Mouse (Mus musculus) midbrain, postnatal 0 days (tissue): ENCODE measurements at regions not wholly inside any gene's neighbourhood (a gene's known extent, or its start where the extent isn't known, plus 50 kb on each side); places are given as distances from the start of the nearest gene placed in this dataset.

Source experiments
- ATAC-seq: fragments of 200-750 bp; cut with Nextera tagmentation; 2 replicates; pipeline ENCODE4 v1.8.0; 2017; ENCODE audit warnings: moderate number of reproducible peaks, mild to moderate bottlenecking, moderate TSS enrichment, moderate library complexity; ENCODE audit not compliant: low FRiP score
- DNase-seq: peaks from one replicate; pipeline ENCODE4 v3.0.0-alpha.2; 2015; ENCODE audit warnings: low spot score
- H3K27ac ChIP-seq: fragments of 300-500 bp; sonication (generic); 2 replicates; pipeline ENCODE4 v1.5.1; 2014; ENCODE audit warnings: low read depth, mild to moderate bottlenecking, low read length, mixed read lengths
- H3K27me3 ChIP-seq: fragments of 300-500 bp; sonication (generic); 2 replicates; pipeline ENCODE4 v1.6.1; 2014; ENCODE audit warnings: low read length, control low read depth, mixed read lengths; ENCODE audit not compliant: insufficient read depth
- H3K36me3 ChIP-seq: fragments of 300-500 bp; sonication (generic); 2 replicates; pipeline ENCODE4 v1.6.1; 2014; ENCODE audit warnings: low read length, control low read depth, mixed read lengths; ENCODE audit not compliant: insufficient read depth
- H3K4me1 ChIP-seq: fragments of 300-500 bp; sonication (generic); 2 replicates; pipeline ENCODE4 v1.6.1; 2014; ENCODE audit warnings: mild to moderate bottlenecking, control low read depth, antibody characterized with exemption, low read length, mixed read lengths; ENCODE audit not compliant: insufficient read depth
- H3K4me2 ChIP-seq: fragments of 300-500 bp; sonication (generic); 2 replicates; pipeline ENCODE4 v1.6.1; 2014; ENCODE audit warnings: low read depth, mild to moderate bottlenecking, low read length, mixed read lengths; ENCODE audit not compliant: poor library complexity, severe bottlenecking
- H3K4me3 ChIP-seq: fragments of 300-500 bp; sonication (generic); 2 replicates; pipeline ENCODE4 v1.5.1; 2014; ENCODE audit warnings: low read depth, mild to moderate bottlenecking, low read length, moderate library complexity
- H3K9ac ChIP-seq: fragments of 300-500 bp; sonication (generic); replicated peaks from 2 replicates; pipeline ENCODE4 v1.6.1; 2014; ENCODE audit warnings: mild to moderate bottlenecking, low read length, moderate library complexity, mixed read lengths; ENCODE audit not compliant: poor library complexity, severe bottlenecking
- H3K9me3 ChIP-seq: fragments of 300-500 bp; sonication (generic); 2 replicates; pipeline ENCODE4 v1.6.1; 2016; ENCODE audit warnings: low read length, control low read depth
- CTCF ChIP-seq: IDR thresholded peaks from 2 replicates; pipeline ENCODE4 v1.5.1; 2016; ENCODE audit warnings: antibody characterized with exemption, mild to moderate bottlenecking
- WGBS: fragments of 180-500 bp; shearing (Covaris S2); extraction: QIAGEN DNeasy Blood & Tissue Kit; methylation state at CpG from one replicate; pipeline ENCODE4 v1.1.7; 2014; 5-methylcytosine and 5-hydroxymethylcytosine counted together

- Histone ChIP-seq H3K9me3 (no peaks in the 10 kb centered on the region), H3K4me2 (no peak overlapping the region), H3K36me3 (no peaks in the 10 kb centered on the region), H3K27ac (0 out of 2 replicates have a peak overlapping the region, but pooled peaks have one; percentile 32), H3K9ac (0 out of 2 replicates have a peak overlapping the region, but pooled peaks have one; percentile 29), H3K4me3 (no peak overlapping the region), H3K4me1 (peaks cover 6% of the 10 kb centered on the region), H3K27me3 (no peaks in the 10 kb centered on the region)
- 20% methylated on average over 5 of the region's 5 CpGs for WGBS
- ATAC-seq, result peak; percentile 90
- no peak for TF ChIP-seq CTCF
- DNase-seq, result peak; percentile 89
These were observed 162.5 kb downstream of the B3gnt2 start for GRCm38 (mm10) chr11:22698057-22698941.

- Histone ChIP-seq H3K36me3 (no peaks in the 10 kb centered on the region), H3K4me3 (no peak overlapping the region), H3K4me1 (no peaks in the 10 kb centered on the region), H3K27ac (no peak overlapping the region), H3K27me3 (no peaks in the 10 kb centered on the region), H3K9ac (no peak overlapping the region), H3K9me3 (no peaks in the 10 kb centered on the region), H3K4me2 (no peak overlapping the region)
- no peak for DNase-seq
- ATAC-seq, result no peak
- TF ChIP-seq CTCF, result no peak
- 80% methylated on average over 3 of the region's 3 CpGs for WGBS
These were observed 154.7 kb downstream of the B3gnt2 start for GRCm38 (mm10) chr11:22706082-22706481.
